Mouse (Mus musculus) frontal cortex, postnatal 36 days (tissue): ENCODE results near the gene Colq.

Experiments used
- DNase-seq, 2 experiments: peaks; one replicate each; pipeline ENCODE4 v3.0.0; 2022; ENCODE audit warnings: low spot score in 2 of 2

The Colq gene

DNA sequence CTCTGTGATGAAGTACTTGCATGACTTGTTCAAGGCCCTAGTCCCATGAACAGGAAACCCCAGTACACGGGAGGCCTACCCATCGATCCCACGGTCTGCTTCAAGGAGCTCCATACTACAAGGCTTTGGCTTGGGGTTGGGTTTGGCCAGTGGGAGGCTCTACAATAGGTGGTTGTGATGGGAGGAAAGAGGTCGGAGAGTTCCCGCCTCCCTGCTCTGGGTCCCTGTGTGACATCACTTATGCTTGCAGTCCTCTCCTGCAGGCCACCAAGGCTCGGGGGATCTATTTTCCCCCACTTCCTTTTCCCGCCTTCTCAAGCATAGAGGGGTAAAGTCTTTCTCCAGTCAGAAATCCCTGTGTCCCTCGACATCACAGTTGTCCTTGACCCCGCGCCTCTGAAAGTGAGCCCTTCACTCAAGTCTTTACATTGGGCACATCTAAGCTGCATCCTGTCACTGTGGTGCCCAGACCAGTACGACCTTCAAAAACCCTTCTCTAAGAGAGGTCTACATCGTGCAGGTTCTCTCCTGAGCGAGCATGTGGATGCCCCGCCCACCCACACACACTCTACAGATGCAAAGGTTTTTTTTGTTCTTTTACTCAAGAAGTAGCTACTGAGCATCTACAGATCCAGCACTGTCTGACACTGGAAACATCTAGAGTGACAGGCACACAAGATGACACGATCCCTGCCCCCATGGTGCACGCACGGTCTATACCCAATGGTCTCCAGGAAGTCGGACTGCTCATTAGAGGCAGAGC is 16.1 kb downstream of the Colq start:
- DNase-seq, result no peak

DNA sequence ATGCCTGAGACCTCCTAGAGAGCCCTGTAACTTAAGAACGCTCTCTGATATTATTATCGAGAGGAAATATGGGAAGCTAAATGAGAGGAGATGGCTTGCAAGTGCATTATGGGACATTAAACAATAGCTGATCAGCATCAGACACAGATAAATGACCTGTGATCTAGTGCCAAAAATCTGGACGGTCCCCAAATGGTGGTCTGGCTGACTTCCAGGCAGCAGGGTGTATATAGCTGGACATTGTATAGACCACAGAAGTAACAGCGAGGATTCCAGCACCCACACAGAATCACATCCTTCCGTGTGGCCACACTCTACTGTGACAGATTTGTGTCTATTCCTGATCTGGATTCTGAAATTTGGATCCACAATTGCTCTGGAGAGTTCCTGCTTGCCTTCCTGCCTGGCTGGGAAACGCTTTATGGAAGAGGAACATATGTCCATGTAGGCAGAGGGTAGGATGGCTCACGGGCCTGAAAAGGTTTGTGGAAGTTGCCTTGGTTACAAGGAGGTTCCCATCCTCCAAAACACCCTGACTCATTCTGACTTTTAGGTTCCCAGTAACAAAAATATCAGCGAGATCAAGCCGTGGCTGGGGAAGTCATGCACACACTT is 18.5 kb downstream of the Colq start:
- DNase-seq, result peak; percentile 49 to 79

DNA sequence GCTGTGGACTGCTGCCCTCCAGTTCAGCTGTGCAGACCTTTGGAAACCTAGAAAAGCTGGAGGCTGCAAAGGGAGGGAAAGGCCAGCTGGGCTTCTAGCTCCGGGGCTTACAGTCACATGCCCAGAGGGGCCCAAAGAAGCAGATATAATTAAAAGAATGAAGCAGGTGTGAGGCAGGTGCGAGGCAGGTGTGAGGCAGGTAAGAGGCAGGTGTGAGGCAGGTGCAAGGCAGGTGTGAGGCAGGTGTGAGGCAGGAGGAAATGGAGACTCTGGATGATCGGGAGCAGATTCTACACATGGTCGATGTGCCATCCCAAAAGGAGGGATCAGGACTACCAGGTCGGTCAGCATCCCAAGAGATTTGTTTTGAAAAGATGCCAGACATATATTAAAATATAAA is 19.7 kb downstream of the Colq start:
- no peak for DNase-seq

DNA sequence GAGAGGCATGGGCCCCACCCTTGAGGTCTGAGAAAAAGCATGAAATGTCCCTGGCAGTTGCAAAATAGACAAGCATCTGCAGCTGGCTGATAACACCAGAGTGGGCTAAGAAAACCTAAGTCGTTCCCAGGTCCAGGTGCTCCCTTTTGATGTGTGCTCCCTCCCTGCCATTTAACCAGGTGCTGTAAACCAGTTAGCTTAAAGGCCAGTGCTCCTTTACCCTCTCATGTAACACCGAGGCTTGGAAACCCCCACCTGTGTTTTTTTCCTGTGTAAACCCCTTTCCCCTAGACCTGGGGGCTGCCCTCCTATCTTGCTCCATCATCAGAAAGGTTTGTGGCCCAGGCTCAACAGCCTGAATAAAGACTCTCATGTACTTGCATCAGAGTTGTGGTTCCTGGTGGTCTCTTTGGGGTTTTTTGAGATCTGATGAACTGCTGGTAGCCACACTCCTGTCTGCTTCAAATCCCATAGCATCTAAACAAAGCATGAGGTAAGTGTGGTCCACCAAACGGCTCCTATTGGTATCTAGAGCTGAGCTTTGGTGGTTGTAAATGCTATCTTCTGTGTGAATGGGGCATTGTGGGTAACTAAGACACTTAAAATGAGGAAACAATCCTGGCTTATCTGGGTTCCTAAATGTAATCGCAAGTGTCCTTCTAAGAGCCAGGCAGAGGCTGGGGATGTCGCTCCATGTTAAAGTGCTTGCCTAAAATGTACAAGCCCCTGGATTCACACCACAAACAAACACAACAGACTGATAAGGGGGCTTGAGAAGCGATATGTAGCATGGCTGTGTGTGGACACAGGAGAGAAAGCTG is 20.8 kb downstream of the Colq start:
- no peak for DNase-seq

DNA sequence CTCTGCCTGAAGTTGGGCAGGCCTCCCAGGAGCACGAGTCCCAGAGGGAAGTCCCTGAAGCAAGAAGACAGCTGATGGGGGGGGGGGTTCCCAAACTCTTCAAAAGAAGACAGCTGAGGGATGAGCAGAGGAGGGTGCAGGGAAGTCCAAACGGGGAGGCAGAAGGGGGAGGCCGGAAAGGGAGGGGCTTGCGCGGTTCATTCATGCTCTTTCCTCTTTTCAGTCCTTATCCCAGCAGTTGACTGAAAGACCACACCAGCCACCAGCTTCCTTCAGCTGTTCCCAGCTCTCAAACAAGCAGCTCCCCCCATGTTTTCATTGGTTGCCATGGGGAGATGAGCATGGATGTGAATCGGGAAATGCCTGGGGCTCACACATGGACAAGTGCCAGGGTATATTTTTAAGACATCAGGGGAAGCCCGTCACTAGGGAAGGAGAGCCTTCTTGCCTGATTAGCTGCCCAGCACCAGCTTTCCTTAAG is 22.0 kb downstream of the Colq start:
- no peak for DNase-seq

DNA sequence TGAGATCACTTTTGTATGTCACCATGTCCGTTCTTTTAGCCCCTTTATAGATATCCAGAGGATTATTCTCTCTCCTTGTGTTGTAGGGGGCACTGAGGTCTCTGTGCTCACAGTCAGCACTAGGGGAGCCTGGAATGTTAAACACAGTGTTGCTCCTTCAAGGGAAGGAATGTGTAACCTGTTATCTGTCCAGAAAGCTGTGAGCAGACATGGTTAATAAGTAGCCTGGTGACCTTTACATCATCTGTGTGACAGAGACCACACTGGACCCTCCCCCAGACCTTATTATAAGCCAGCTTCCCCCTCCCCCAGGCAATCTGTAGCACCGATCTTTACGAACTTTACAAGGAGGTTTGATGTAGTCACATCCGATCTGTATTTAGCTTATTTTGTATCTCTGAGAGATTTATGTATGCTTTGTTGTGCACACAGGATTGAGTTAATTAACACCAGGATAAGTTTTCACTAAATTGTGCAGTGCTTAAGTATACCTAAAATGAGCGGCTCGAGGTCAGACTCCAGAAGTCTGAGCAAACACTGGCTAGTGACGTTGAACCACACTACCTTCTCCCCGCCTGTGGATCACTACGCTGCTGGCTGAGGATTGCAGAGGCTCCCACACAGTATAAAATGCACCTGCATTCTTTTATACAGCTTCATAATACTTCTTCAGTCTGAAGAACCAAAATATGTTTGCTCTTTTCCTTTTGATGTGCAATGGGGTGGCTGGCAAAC is 25.5 kb downstream of the Colq start:
- no peak for DNase-seq

DNA sequence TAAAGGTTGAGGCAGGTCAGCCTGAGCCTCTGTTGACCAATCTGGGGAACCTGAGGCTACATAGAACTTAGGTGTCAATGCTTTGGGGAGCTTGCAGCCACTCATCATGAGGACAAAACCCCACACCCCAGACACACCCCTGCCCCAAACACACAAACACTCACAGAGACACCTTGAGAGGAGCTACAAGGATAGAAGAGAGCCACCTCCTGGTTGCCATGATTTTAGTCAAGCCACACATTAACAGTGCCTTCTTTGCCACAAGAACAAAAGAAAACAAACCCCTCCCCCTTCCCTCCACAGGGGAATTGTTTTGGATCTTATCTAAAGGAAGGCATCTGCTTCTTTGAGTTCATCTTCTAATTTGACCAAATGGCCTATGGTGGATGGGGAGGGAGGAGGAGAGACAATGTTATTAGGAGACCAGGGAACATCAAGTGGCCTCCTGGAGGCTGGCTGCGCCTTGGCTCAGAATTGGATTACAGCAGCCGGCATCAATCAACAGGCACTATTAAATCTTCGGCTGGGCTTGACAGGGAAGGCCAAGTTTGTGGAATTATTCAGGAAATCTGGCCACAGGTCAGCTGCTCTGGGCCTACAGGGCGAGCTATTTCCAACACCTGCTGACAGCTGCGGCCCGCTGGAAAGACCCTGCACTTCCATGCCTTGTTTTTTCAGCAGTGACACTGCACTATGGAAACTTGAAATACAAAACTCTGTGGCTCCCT is 26.5 kb downstream of the Colq start:
- no peak for DNase-seq

DNA sequence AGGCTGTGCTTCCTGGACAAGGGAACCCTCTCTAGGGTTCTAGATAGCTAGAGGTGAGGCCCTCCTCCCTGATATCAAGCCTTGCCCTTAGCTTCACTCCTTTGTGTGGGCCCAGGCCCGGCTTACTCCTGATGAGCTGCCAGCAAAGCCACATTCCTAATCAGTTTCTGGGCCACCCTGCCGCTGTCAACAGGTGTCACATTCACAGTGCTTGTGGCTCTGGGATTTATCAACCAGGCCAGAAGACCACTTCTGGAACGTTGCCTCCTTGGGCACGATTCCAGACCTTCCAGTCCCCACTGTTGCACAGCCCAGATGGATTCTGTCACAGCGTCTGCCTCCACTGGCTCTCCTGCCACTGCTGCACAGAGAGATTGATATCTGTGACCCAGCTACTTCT is 30.3 kb downstream of the Colq start:
- DNase-seq, result no peak

DNA sequence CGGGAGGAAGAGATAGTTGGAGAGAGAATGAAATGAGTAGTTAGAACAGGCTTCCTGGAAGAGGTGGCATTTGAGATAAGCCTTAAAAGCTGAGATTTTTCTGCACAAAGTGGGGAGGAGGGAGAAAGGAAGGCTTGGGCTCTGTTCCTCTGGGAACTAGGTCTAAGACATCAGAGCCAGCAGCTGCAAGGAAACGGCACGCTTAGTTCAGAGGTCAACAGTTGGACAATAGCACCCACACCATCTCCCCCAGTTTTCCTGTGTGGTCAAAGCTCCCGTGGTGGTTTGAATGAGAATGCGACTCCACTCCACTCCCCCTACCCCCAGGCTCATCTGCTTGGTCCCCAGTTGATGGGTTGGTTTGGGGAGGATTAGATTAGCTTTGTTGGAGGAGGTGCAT is 31.9 kb downstream of the Colq start:
- DNase-seq, result no peak

DNA sequence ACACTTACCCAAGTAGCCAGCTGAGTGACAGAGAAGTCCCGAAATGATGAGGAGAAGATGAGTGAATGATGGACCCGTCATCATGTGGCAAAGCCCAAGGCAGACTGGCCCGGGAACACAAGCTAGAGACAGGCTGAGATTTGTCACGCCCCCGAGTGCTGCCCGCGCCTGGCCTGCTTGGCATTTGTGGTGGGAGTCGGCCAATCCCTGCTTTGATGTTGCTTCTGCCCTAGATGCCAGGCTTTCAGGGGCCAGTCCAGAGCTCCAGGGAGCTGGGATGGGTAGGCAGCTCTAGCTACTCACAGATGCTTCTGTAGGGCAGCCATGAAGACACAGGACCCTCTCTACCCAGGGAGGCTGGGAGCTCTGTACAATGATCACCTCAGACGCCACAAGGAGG is 33.4 kb downstream of the Colq start:
- DNase-seq, result no peak

DNA sequence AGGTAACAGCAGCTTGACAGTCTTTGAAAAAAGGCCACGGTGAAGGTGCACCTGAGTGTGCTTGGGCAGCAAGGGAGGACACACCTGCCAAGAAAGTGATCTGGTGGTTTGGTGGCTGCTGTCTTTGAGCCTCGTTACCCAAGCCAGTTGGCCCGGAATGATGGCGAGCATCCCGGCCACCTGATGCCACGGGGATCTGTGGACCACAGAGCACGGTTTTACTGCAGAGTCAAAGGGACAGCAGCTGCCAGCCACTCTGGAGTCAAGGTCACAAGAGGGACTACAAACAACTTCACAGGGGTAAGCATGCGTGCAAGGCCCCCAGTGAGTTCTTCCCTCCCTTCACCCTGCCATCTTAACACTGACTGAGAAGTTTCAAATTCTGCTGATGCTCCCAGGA is 33.9 kb downstream of the Colq start:
- DNase-seq, result no peak

DNA sequence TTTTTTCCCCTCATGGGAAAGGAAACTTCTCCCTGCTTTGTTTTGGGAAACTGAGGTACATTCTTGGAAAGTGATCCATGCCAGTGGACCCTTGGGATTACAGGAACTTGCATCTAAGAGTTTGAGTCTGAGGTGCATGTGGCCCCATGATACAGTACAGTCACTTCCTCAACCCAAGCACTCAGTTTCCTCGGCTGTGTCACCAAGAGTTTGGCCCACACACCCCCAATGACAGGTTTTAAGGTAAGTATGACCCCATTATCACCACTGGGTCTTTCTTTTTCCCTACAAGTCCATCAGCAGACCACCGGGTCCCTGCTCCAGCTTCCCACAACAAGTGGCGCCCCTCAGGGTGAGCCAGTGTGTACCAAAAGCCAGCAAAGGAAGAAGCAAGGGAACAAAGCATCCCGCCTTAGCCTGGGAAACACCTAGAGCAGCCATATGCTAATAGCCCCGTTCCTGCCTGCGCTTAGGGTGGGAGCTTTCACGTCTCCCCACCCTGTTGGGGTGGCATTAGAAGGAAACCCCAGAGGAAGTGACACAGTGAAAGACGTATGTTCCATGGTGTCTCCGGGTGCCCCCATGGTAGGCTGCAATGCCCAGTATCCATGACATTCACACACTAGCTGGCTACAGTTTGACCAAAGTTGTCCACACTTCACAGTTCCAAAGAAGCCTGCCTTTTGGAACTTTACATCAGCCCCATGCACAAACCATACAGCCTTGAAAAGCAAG is 34.5 kb downstream of the Colq start:
- DNase-seq, result no peak

DNA sequence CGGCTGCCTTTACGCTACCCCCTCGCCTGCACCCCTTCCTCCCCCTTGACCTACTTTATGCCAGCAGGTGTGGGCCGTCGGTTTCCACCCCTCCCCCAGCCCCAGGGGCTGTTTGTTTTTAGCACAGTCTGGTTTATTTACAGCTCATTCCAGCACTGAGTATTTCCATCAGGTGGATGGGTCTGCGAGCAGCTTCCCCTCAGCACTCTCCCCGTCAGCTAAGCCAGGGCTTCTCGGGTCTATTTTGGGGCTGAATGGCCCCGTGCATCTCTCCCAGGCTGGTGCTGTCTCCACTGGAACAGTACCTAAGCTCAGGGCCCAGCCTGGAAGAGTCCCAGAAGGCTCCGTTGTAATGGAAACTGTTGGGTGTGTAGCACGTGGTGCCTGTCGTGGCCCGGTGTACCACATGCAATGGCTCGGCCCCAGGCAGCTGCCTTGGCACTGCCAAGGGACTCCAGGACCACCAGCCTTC is 35.1 kb downstream of the Colq start:
- peak in 1 of 2 experiments; percentile 14 for DNase-seq

DNA sequence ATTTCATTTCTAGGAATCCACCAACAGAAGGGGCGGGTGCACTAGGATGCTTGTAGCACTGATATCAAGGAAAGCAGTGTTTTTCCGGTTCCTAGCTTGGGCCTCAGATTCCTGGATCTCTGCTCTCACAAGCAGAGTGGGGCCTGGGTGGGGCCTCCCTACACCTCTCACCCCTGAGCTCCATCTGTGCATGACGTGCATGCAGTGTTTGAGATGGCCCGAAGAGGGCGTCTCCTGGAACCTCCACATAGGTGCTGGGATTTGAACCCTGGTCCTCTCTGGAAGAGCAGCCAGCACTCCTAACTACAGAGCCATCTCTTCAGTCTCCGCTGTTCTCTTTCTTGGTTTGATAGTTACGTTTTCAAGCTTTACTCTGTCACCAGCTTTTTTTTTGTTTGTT is 36.1 kb downstream of the Colq start:
- no peak for DNase-seq

DNA sequence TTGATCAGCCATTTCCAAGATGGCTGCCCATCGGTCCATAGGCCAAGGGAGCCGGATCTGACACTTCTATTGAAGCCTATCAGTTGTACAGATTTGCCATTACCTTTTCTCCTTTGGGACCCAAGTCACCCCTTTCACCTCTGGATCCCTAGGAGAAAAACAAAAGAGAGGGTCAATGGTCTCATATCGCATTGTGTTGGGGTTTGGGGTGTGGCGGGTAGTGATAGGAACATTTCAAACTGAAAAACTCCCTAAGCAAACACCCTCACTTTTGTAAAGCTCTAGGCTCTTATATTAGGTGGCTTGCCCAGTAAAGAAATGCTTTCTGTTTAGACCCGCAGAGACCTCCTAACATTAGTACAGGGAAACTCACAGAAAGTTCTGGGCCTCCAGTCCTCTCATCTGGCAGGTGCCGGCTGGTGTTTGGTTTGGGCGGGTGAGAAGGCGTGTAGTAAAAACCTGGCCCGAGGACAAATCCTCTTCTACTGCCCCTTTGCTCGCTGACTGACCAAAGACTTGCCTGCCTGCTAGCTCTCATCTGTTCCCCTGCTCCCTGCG is 47.2 kb downstream of the Colq start:
- no peak for DNase-seq

DNA sequence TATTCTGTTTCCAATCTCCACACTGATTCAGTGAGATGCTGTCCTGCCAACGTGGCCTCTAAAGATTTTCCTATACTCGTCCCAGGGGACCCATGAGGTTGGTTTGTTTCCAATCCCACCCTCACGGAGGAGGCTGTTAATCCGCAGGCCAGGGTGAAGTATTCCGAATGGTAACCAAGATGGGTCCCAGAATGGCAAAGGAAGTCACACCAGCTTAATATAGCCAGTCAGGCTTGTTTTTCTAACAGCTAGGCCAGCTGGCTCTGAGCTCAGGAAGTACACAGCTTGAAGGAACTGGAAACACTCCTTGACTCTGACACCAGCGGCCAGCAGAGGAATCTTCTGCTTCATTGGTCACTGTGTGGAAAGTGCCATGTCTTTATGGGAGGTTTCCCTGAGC is 53.8 kb downstream of the Colq start:
- no peak for DNase-seq

DNA sequence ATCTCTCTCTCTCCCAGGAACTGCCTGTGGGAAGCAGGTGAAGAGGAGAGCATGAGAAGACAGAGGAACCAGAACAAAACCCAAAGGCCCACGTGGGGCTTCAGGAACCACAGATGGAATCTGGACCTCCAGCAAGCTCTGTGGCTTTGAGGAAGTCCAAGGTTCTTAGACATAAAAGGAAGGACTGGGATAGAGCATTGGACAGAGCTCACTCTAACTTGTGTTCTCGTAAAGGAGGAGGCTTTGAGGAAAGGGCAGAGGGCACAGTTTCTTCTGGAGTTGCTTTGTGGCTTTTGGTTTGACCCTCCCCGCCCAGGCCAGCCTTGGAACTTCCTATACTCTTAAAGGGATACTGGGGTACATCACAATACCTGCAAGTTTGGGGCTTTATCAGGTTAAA is 58.5 kb downstream of the Colq start:
- DNase-seq, result no peak

DNA sequence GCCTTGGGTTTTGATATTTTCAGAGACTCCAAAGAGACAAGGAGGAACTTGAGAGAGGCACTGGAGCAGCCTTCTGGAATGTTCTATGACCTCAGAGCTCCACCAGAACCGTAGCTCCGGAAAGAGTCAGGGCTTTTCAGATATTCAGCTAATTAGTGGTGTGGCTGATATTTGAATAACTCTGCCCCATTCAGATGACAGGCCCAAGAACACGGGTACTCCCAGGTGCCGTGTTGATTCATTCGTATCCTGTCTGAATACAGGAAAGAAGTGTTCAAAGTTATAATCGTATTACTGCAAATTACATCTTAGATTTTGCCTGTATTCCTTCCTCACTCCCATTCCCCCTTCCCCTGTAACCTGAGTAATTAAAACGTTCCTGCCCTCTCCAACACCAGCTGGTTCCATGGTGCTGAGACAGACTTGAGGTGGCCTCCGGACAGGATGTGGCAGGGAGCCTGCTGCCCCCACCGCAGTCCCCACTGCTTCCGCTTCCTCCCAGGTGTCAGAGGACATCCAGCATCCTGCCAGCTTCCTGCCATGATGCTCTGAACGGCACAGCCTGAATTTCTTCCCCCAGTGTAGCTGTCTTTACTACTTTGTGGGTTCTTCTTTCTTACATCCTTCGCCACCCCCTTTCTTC is 59.5 kb downstream of the Colq start:
- DNase-seq, result no peak

DNA sequence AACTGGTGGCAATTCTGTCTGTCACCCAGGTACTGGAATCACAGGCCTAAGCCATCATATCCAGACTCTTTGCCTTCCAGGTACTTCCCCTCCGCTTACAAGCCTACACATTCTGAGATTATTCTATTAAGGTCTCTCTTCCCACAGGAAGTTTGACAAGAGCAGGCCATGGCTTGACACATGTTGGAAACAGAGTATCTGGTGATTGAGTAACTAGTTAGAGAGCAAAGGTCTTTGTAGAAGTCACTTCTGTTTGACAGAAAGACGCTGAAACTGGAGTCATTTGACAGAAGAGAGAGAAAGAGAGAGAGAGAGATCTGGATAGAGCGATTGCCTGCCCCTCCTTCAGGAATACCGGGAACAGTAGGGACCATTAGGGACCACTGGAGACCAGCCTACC is 60.3 kb downstream of the Colq start:
- DNase-seq, result no peak
